22 mouse cellular contexts compared by ENCODE assay signal in the genomic region with DNA sequence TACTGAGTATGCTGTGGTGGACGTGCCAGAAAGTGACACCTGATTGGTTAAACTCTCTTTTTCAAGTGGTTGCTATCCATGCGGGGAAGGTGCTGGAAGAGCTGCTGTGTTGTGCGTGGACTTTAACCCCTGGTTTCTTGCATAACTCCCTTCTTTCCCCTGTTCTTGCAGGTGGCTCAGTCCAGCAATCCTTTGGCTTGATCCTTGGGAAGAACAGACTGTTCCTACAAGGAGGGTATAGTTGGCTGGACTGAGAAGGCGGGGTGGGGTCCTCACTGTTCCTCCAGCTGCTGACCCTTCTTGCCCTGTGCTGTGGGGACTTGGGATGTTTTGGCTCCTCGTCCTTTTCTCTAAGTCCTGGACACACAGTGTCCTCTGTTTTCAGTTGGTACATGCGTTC. TPM values are rescaled to one million over a fixed set of nuclear protein-coding genes. Genes with fewer than 3 reads are reported as not detected.
DNase-seq lines count a peak whose midpoint lies in the region; ATAC-seq lines count a peak whose summit lies in the region.
"Had no signal": no experiment of that assay in that cellular context is flagged by ENCODE, and none has a peak within 500 bp of the region (broad histone marks: within the 10 kb centered on the region; RNA-seq: fewer than 3 reads in every experiment).

No protein-coding gene starts in this region.

- H3K9me3 ChIP-seq in midbrain, embryonic 11.5 days (ENCODE audit: control insufficient read depth, low read length), result no peaks in the 10 kb centered on the region
- peaks cover 8% of the 10 kb centered on the region; the same call in 1 of the 2 replicates for H3K9me3 ChIP-seq in midbrain, embryonic 13.5 days
- H3K9me3 ChIP-seq: embryonic facial prominence, embryonic 15.5 days; limb, embryonic 15.5 days; lung, embryonic 15.5 days had no signal

- peak; percentile 33 for DNase-seq in midbrain, embryonic 11.5 days (ENCODE audit: low spot score, missing footprints)
- DNase-seq in kidney, adult 8-10 months, result peak; percentile 80 to 85
- DNase-seq in kidney, postnatal 36 days, result peak; percentile 74 to 90
- peak; percentile 80 for DNase-seq in yolk sac, embryonic 10.5 days (ENCODE audit: low spot score)
- no peak for DNase-seq in urinary bladder, adult 18-20 months (ENCODE audit: low spot score in 2 of 2)
- DNase-seq in left cerebral cortex, postnatal 36 days (ENCODE audit: low spot score in 2 of 2), result no peak
- DNase-seq in adrenal gland, postnatal 10 days, result no peak
- DNase-seq: adrenal gland, postnatal 36 days; cerebellum, adult 18-20 months; cerebellum, postnatal 25 days; embryo, embryonic 11 days; forebrain, postnatal 0 days; heart, postnatal 10 days; lung, postnatal 4 days; thymus, postnatal 4 days had no signal

- no peaks in the 10 kb centered on the region for H3K4me1 ChIP-seq in midbrain, embryonic 11.5 days (ENCODE audit: control insufficient read depth, insufficient read depth, low read length)
- peaks cover 4% of the 10 kb centered on the region; the same call in 1 of the 2 replicates for H3K4me1 ChIP-seq in midbrain, embryonic 13.5 days (replicated peaks)
- H3K4me1 ChIP-seq: limb, embryonic 15.5 days had no signal

- H3K27ac ChIP-seq in midbrain, embryonic 11.5 days (ENCODE audit: low read depth, low read length), result no peak overlapping the region
- H3K27ac ChIP-seq in midbrain, embryonic 13.5 days, result no peak overlapping the region
- H3K27ac ChIP-seq: embryonic facial prominence, embryonic 15.5 days; hindbrain, embryonic 12.5 days; limb, embryonic 15.5 days; lung, embryonic 15.5 days had no signal

- no peaks in the 10 kb centered on the region for H3K27me3 ChIP-seq in midbrain, embryonic 11.5 days (ENCODE audit: control insufficient read depth, insufficient read depth, low read length)
- no peaks in the 10 kb centered on the region for H3K27me3 ChIP-seq in midbrain, embryonic 13.5 days
- H3K27me3 ChIP-seq: embryonic facial prominence, embryonic 15.5 days; hindbrain, embryonic 12.5 days; limb, embryonic 15.5 days; lung, embryonic 15.5 days; Patski had no signal

- H3K4me2 ChIP-seq in midbrain, embryonic 11.5 days, result no peak overlapping the region
- H3K4me2 ChIP-seq in midbrain, embryonic 13.5 days (replicated peaks), result no peak overlapping the region
- H3K4me2 ChIP-seq: embryonic facial prominence, embryonic 15.5 days; heart, embryonic 11.5 days; hindbrain, embryonic 12.5 days; limb, embryonic 15.5 days; lung, embryonic 15.5 days had no signal

- H3K36me3 ChIP-seq in midbrain, embryonic 11.5 days (ENCODE audit: control insufficient read depth, insufficient read depth, low read length), result no peaks in the 10 kb centered on the region
- H3K36me3 ChIP-seq in midbrain, embryonic 13.5 days, result no peaks in the 10 kb centered on the region
- H3K36me3 ChIP-seq: embryonic facial prominence, embryonic 15.5 days; hindbrain, embryonic 12.5 days; limb, embryonic 15.5 days; lung, embryonic 15.5 days had no signal

- H3K4me3 ChIP-seq in midbrain, embryonic 11.5 days (ENCODE audit: low read depth, low read length), result no peak overlapping the region
- H3K4me3 ChIP-seq in midbrain, embryonic 13.5 days (replicated peaks), result no peak overlapping the region
- H3K4me3 ChIP-seq: embryonic facial prominence, embryonic 15.5 days; hindbrain, embryonic 12.5 days; limb, embryonic 15.5 days; lung, embryonic 15.5 days had no signal

- no peak overlapping the region for H3K9ac ChIP-seq in midbrain, embryonic 11.5 days (ENCODE audit: low read length)
- H3K9ac ChIP-seq in midbrain, embryonic 13.5 days (replicated peaks), result no peak overlapping the region
- H3K9ac ChIP-seq: embryonic facial prominence, embryonic 15.5 days; forebrain, postnatal 0 days; hindbrain, embryonic 12.5 days; limb, embryonic 15.5 days; lung, embryonic 15.5 days had no signal

- intact Hi-C loops in left cerebral cortex, postnatal 36 days (cut with DNase I), result no loop called here

- no peak for ATAC-seq in midbrain, embryonic 11.5 days (ENCODE audit: low FRiP score)
- ATAC-seq in midbrain, embryonic 13.5 days, result no peak
- ATAC-seq: forebrain, postnatal 0 days; Patski had no signal

- WGBS in midbrain, embryonic 11.5 days, result 92% methylated on average over 6 of the region's 6 CpGs
- WGBS in midbrain, embryonic 13.5 days, result 91% methylated on average over 6 of the region's 6 CpGs

RNA-seq across cellular contexts. Expression of a gene that starts 36.4 kb away (rescaled TPM):
- 14.4 and 14.5 TPM in 2 replicates for polyA plus RNA-seq in midbrain, embryonic 11.5 days (2014; fragmentation: Nextera tagmentation; extraction: Ambion mirVana)
- 2.6 and 4.0 TPM in 2 replicates for polyA plus RNA-seq in midbrain, embryonic 13.5 days (2015; fragmentation: Nextera tagmentation; extraction: Ambion mirVana)
- 1 to 10 TPM; 2.8 to 3.4 TPM for total RNA-seq in left cerebral cortex, postnatal 36 days (2021)
- 10 to 100 TPM in 1 of 2 experiments, 1 to 10 TPM in 1; 6.7 to 10.4 TPM for total RNA-seq in adrenal gland, postnatal 10 days (2021)

Comparison
In these comparisons a context has a peak if more than half of its experiments do, and no peak if none do; other contexts are left out.
1. DNase-seq: peak in midbrain, embryonic 11.5 days (single experiment), kidney, adult 8-10 months (2 of 2), kidney, postnatal 36 days (2 of 2) and yolk sac, embryonic 10.5 days (single experiment); none in urinary bladder, adult 18-20 months (0 of 2), left cerebral cortex, postnatal 36 days (0 of 2) and adrenal gland, postnatal 10 days (single experiment).